Mouse (Mus musculus): ENCODE results near the gene Slc24a2.

- TF ChIP-seq CTCF (IDR thresholded peaks at IDR 0.05; ENCODE audit: borderline replicate concordance, extremely low read depth, insufficient read depth, insufficient read length) (no peak), POLR2A (IDR thresholded peaks at IDR 0.05; ENCODE audit: borderline replicate concordance, extremely low read depth, insufficient read depth, insufficient read length, poor library complexity, severe bottlenecking) (no peak)
Observed at GRCm38 (mm10) chr4:87096186-87096585, 134.1 kb downstream of the Slc24a2 start.

Data from brain, embryonic 14.5 days (tissue).